Mouse (Mus musculus): ENCODE results near the gene Pdzph1.

Gene Pdzph1

DNA sequence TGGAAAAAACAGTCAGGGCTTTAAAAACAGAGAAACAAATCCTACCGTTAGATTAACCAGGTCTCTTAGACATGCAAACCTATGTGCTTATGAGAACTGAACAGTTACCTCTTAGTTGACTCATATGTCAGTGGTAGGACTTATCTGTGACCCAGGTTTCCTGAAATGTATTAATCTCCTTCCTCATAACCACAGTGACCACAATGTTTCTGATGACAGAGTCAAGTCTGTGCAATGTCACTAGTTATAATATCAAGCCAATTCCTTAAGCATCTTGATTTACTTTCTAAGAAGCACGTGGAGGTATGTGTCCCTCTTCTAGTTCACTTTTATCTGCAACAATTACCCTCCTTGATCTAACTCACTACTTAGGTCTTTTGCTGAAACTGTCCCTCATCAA is 68.4 kb downstream of the Pdzph1 start:
- no peak for DNase-seq (ENCODE audit: low spot score)

DNA sequence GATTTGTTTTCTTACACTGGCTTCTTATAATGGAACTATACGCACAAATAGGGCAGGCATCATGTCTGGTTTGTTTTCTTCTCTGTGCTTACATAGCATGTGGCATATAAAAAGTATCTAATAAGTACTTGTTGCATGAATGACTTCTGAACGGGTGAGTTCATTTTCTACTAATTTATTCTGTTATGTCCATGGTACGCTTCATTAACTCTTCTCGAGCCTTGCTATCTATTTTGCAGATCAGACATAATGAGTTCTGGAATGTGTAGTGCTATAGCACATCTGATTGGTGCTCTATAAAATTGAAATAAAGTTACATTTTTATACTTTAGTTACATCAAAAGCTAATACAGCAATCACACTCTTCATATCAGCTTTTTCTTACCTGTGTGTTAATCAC is 71.2 kb downstream of the Pdzph1 start:
- DNase-seq (ENCODE audit: low spot score) = no peak

DNA sequence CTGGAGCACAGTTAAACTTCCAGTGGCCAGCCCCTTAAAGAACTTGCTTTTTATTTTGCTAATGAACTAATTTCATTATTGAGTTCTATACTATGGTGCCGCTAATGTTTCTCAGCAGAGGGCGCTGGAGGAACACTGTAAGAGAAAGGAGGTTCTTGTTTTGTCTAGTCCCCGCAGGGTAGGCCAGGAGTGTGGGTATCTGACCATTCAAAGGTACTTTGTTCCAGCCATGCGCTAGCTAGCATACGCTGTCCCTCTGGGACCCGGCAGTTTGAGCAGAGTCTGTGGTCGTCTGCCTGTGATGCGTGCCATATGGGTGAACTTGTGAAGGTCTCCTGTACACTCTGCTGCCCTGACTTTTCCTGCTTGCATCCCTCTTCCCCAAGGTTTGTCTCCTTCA is 72.1 kb downstream of the Pdzph1 start:
- no peak for DNase-seq (ENCODE audit: low spot score)

DNA sequence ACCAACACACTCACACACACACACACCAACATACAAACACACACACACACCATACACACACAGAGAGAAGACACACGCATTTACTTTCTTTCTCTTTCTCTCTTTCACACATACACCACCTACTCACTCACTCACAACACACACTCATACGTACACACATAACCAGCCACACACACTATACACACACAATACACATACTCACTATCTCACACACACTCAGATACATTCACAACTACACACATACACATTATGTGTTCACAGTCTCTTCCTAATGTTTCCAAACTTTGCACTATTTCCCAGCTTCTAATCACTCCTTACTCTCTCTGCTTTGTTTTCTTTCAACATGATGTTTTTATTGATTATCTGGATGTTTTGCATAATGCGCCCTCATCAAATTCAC is 72.6 kb downstream of the Pdzph1 start:
- DNase-seq (ENCODE audit: low spot score) = no peak

DNA sequence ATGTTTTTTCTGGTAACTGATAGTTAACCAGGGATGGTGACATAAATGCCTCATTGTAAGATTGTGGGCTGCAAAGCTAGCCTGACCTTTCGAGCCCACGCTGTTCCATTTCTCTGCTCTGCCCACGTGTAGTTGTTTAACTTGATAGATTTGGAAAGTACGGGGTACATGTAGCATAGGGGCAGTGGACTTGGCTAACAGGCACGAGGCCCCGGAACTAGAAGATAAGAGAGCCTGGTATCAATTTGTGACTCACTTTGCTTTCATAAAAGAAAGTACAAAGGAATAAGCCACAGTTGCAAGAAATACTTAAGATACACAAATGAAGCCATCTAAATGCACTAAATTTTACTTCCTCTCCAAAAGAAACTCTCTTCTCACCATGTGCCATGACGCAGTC is 79.6 kb downstream of the Pdzph1 start:
- no peak for DNase-seq (ENCODE audit: low spot score)

DNA sequence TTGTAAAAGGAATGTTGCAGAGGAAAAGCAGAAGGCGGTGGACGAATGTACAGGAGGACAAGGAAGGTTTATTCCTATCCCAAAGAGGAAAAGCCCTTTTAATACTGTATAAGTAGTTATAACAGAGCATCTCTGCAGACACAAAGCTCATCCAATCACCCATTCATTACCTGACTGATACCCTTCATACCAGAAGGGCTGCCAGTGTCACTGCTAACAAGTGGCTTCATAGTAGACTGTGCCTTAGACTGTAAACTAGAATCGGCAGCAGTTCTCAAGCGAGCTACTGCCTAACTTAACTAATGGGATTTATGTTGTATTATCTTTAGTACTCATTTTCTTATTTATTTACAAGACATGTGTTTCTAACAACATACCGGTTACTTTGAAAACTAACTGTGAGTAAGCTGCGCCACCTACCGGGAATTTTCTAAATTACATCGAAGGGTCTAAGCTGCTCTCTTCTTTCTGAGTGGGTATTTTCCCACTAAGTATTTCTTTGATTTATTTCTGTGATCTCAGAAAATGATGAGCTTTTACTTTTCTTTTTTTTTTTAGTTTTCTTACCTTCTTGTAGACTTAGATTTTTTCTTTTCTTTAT is 82.0 kb downstream of the Pdzph1 start:
- DNase-seq (ENCODE audit: low spot score) = no peak

DNA sequence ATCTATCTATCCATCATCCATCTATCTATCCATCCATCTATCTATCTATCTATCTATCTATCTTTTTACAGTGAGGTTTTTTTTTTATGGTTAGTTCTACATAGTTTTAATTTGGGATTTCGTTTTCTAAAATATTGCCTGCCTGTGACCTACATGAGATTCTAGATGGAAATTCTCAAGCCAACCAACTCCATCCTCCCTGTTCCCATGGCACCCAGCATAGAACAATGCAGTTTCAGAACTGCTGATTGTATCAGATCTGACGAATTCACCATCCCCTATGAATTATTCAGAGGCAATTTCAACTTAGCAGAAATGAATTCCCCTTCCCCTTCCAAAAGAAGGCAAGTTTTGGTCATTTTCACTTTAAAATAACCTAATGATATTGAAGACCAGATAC is 85.2 kb downstream of the Pdzph1 start:
- no peak for DNase-seq (ENCODE audit: low spot score)

DNA sequence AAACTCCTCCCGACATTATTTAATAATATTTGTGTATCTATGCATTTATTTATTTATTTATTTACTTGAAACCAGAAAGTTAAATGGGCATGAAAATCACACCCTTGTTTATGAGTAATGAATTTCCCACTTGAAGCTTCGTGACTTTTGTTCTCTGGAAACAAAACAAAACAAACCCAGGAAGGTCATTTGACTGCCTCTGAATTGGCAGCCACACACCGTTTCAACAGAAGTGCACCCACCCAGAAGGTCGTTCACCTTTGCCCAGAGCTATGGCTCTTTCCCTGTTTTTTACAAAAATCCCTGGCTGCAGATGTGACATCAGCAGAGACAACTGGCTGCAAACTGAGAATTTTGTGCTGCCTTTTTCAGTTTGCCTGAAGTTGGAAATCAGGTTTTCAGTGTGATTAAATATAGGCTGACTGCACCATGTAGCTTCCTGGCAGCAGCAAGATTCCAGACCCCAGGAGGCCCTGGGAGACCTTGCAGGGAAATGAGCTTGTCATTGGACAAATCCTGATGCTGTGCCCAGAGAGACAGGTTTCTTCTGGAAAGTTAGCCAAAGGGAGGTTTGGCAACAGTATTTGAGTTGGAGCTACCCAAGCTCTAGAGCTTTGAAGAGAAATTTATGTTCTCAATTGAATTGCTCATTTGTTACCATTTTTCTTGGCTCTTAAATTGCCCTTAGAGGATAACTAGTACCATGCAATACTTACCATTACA is 99.5 kb downstream of the Pdzph1 start:
- DNase-seq (ENCODE audit: low spot score) = no peak

DNA sequence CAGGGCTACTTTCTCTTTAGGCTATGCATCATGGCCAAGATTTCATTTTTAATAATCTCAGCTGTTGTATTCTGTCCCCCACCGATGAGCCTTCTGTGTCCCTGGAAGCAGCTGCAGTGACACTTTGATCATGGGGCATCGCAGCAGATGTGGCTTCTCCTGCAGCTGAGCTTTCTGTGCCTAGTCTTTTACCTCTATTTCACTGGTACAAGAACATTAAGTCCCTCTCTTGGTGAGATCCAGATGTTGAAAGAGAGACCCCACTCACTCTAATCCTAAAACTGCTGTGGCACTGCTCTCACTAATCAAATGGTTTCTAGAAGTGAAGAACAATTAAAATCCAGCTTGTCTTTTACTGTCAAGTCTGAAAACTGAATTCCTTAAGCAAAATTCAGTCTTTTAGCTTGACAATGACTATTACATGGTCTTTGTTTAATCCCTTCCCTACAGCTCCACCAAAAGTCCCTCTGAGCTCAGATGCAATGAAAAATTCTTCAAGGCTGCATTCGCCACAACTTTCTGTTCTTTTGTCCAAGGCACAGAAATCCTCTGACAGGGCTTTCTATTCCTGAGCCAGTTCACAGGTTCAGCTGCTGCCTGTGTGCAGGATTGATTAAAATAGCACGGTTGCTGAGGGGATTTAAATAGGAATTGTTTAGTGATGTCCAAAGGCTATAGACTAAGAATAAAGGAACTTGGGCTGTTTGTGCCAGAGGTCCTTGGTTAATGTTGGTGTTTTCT is 101.1 kb downstream of the Pdzph1 start:
- no peak for DNase-seq (ENCODE audit: low spot score)

DNA sequence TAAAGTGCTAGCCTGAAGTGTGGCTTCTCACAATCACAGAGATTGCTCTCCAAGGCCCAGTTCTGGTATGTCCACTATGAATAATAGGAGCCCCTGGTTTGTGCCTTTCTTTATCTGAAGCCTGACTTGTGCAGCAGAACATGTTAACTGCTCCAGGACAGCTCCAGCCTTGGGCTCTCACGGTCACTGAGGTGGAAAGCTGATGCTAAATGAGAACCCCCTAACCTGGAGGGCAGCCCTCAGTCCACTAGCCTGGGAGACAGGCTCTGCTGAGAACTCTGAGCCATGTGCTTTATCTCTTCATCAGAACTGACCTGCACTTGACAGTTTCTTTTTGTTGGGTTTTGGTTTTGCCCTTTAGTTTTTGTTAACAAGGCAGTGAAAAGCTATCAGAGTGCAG is 106.8 kb downstream of the Pdzph1 start:
- DNase-seq (ENCODE audit: low spot score) = no peak

DNA sequence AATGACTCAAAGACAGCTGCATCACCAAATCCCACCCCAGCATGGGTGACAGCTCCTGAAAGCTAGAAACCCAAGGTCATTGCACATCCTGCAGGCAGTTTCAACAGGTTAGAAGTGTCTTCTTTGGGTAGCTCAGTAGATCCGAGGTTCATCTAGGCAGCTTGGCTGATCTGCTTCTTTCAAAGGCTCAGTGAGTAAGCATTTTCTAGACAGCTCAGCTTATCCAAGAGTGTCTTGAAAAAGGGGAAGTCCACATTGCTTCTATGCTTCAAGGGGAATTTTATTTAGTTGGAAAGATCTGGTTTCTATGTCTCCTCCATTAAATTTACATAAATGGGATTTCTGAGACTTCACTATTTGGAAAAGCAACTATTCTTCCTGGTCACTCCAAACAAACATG is 117.8 kb downstream of the Pdzph1 start:
- no peak for DNase-seq (ENCODE audit: low spot score)

DNA sequence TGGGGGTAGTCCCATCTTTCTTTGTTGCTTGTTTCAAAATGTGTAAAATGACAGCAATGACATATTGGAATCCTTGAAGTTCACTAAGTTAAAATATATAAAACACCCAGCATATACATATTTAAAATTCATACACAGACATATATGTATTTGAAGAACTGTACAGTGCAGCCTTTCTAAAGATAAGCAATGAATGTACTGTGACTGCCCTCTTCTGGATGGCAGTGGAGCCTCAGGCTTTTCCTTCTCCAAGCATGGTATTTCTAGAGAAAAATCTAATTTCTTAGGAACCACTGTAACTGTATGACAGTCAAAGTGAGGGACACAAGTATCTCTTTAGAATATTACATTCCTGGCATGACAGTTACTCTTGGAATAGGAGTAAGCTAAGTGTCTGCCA is 120.4 kb downstream of the Pdzph1 start:
- no peak for DNase-seq (ENCODE audit: low spot score)

Data from T-cell, adult 2 months (primary cell).